Mouse (Mus musculus): ENCODE results near the gene Tmcc1. TPM values are rescaled to one million over a fixed set of nuclear protein-coding genes. Genes with fewer than 3 reads are reported as not detected.
"Not testable (repeated sequence)": the region's sequence is repeated elsewhere in the genome, so short reads cannot be mapped to it uniquely, and the experiment has no call there.

The Tmcc1 gene
- polyA plus RNA-seq, 1 experiment from 2014 or later, result 12.3 TPM

- Histone ChIP-seq H3K4me1 (ENCODE audit: control insufficient read depth, insufficient read depth, low read length) (no peaks in the 10 kb centered on the region), H3K4me3 (replicated peaks; ENCODE audit: low read length) (no peak overlapping the region), H3K27me3 (ENCODE audit: control insufficient read depth, insufficient read depth, low read length) (no peaks in the 10 kb centered on the region), H3K9me3 (replicated peaks; ENCODE audit: control insufficient read depth, low read length) (no peaks in the 10 kb centered on the region), H3K9ac (ENCODE audit: low read length) (no peak overlapping the region), H3K4me2 (ENCODE audit: low read depth, low read length) (no peak overlapping the region), H3K27ac (ENCODE audit: low read length) (no peak overlapping the region), H3K36me3 (ENCODE audit: control insufficient read depth, insufficient read depth, low read length) (no peaks in the 10 kb centered on the region)
- ATAC-seq (ENCODE audit: insufficient read depth, low FRiP score), result no peak
- WGBS, result 66% methylated on average over 8 of the region's 8 CpGs
Measured at GRCm38 (mm10) chr6:116133756-116134155, 59.5 kb downstream of the Tmcc1 start.

GRCm38 (mm10) chr6:116131771-116132170 is 61.5 kb downstream of the Tmcc1 start:
- Histone ChIP-seq H3K27ac (ENCODE audit: low read length) (no peak overlapping the region), H3K27me3 (ENCODE audit: control insufficient read depth, insufficient read depth, low read length) (no peaks in the 10 kb centered on the region), H3K4me1 (ENCODE audit: control insufficient read depth, insufficient read depth, low read length) (no peaks in the 10 kb centered on the region), H3K4me3 (replicated peaks; ENCODE audit: low read length) (no peak overlapping the region), H3K9ac (ENCODE audit: low read length) (no peak overlapping the region), H3K36me3 (ENCODE audit: control insufficient read depth, insufficient read depth, low read length) (no peaks in the 10 kb centered on the region), H3K9me3 (replicated peaks; ENCODE audit: control insufficient read depth, low read length) (no peaks in the 10 kb centered on the region), H3K4me2 (ENCODE audit: low read depth, low read length) (no peak overlapping the region)
- WGBS, result 82% methylated on average over 1 of the region's 1 CpGs
- no peak for ATAC-seq (ENCODE audit: insufficient read depth, low FRiP score)

GRCm38 (mm10) chr6:116128710-116129109 is 64.6 kb downstream of the Tmcc1 start:
- 4% methylated on average over 1 of the region's 1 CpGs for WGBS
- no peaks in the 10 kb centered on the region for H3K9me3 ChIP-seq (replicated peaks; ENCODE audit: control insufficient read depth, low read length)
- H3K9ac ChIP-seq (ENCODE audit: low read length), result no peak overlapping the region
- ATAC-seq (ENCODE audit: insufficient read depth, low FRiP score), result no peak
- H3K4me2 ChIP-seq (ENCODE audit: low read depth, low read length), result no peak overlapping the region
- H3K36me3 ChIP-seq (ENCODE audit: control insufficient read depth, insufficient read depth, low read length), result no peaks in the 10 kb centered on the region
- H3K27me3 ChIP-seq (ENCODE audit: control insufficient read depth, insufficient read depth, low read length), result no peaks in the 10 kb centered on the region
- H3K4me1 ChIP-seq (ENCODE audit: control insufficient read depth, insufficient read depth, low read length), result no peaks in the 10 kb centered on the region
- no peak overlapping the region for H3K4me3 ChIP-seq (replicated peaks; ENCODE audit: low read length)
- H3K27ac ChIP-seq (ENCODE audit: low read length), result no peak overlapping the region

- no peak for ATAC-seq (ENCODE audit: insufficient read depth, low FRiP score)
- Histone ChIP-seq H3K4me2 (ENCODE audit: low read depth, low read length) (no peak overlapping the region), H3K27me3 (ENCODE audit: control insufficient read depth, insufficient read depth, low read length) (no peaks in the 10 kb centered on the region), H3K4me1 (ENCODE audit: control insufficient read depth, insufficient read depth, low read length) (no peaks in the 10 kb centered on the region), H3K4me3 (replicated peaks; ENCODE audit: low read length) (no peak overlapping the region), H3K27ac (ENCODE audit: low read length) (no peak overlapping the region), H3K9me3 (replicated peaks; ENCODE audit: control insufficient read depth, low read length) (no peaks in the 10 kb centered on the region), H3K9ac (ENCODE audit: low read length) (no peak overlapping the region), H3K36me3 (ENCODE audit: control insufficient read depth, insufficient read depth, low read length) (no peaks in the 10 kb centered on the region)
Measured at GRCm38 (mm10) chr6:116127918-116128443, 65.3 kb downstream of the Tmcc1 start.

- H3K4me2 ChIP-seq (ENCODE audit: low read depth, low read length), result no peak overlapping the region
- ATAC-seq (ENCODE audit: insufficient read depth, low FRiP score), result no peak
- H3K4me3 ChIP-seq (replicated peaks; ENCODE audit: low read length), result no peak overlapping the region
- H3K27me3 ChIP-seq (ENCODE audit: control insufficient read depth, insufficient read depth, low read length), result no peaks in the 10 kb centered on the region
- no peaks in the 10 kb centered on the region for H3K4me1 ChIP-seq (ENCODE audit: control insufficient read depth, insufficient read depth, low read length)
- no peaks in the 10 kb centered on the region for H3K36me3 ChIP-seq (ENCODE audit: control insufficient read depth, insufficient read depth, low read length)
- H3K27ac ChIP-seq (ENCODE audit: low read length), result no peak overlapping the region
- H3K9me3 ChIP-seq (replicated peaks; ENCODE audit: control insufficient read depth, low read length), result no peaks in the 10 kb centered on the region
- H3K9ac ChIP-seq (ENCODE audit: low read length), result no peak overlapping the region
Measured at GRCm38 (mm10) chr6:116126577-116126976, 66.7 kb downstream of the Tmcc1 start.

GRCm38 (mm10) chr6:116122881-116123280 is 70.4 kb downstream of the Tmcc1 start:
- Histone ChIP-seq H3K27ac (ENCODE audit: low read length) (no peak overlapping the region), H3K4me1 (ENCODE audit: control insufficient read depth, insufficient read depth, low read length) (no peaks in the 10 kb centered on the region)
- ATAC-seq (ENCODE audit: insufficient read depth, low FRiP score), result no peak

GRCm38 (mm10) chr6:116119669-116120068 is 73.6 kb downstream of the Tmcc1 start:
- Histone ChIP-seq H3K9ac (ENCODE audit: low read length) (no peak overlapping the region), H3K4me2 (ENCODE audit: low read depth, low read length) (no peak overlapping the region), H3K9me3 (replicated peaks; ENCODE audit: control insufficient read depth, low read length) (no peaks in the 10 kb centered on the region), H3K27ac (ENCODE audit: low read length) (no peak overlapping the region), H3K4me3 (replicated peaks; ENCODE audit: low read length) (no peak overlapping the region), H3K27me3 (ENCODE audit: control insufficient read depth, insufficient read depth, low read length) (no peaks in the 10 kb centered on the region), H3K36me3 (ENCODE audit: control insufficient read depth, insufficient read depth, low read length) (no peaks in the 10 kb centered on the region), H3K4me1 (ENCODE audit: control insufficient read depth, insufficient read depth, low read length) (no peaks in the 10 kb centered on the region)
- WGBS, result 76% methylated on average over 4 of the region's 4 CpGs
- ATAC-seq (ENCODE audit: insufficient read depth, low FRiP score), result no peak

More at GRCm38 (mm10) chr6:116122881-116123280, 70.4 kb downstream of the Tmcc1 start:
- 77% methylated on average over 1 of the region's 1 CpGs for WGBS
- Histone ChIP-seq H3K4me3 (replicated peaks; ENCODE audit: low read length) (no peak overlapping the region), H3K36me3 (ENCODE audit: control insufficient read depth, insufficient read depth, low read length) (no peaks in the 10 kb centered on the region), H3K27me3 (ENCODE audit: control insufficient read depth, insufficient read depth, low read length) (no peaks in the 10 kb centered on the region), H3K4me2 (ENCODE audit: low read depth, low read length) (no peak overlapping the region), H3K9me3 (replicated peaks; ENCODE audit: control insufficient read depth, low read length) (no peaks in the 10 kb centered on the region), H3K9ac (ENCODE audit: low read length) (no peak overlapping the region)

- WGBS, result 94% methylated on average over 6 of the region's 6 CpGs
Measured at GRCm38 (mm10) chr6:116116634-116117033, 76.7 kb downstream of the Tmcc1 start.

GRCm38 (mm10) chr6:116110588-116110987 is 82.7 kb downstream of the Tmcc1 start:
- no peak overlapping the region for H3K9ac ChIP-seq (ENCODE audit: low read length)
- no peak overlapping the region for H3K4me3 ChIP-seq (replicated peaks; ENCODE audit: low read length)
- no peaks in the 10 kb centered on the region for H3K36me3 ChIP-seq (ENCODE audit: control insufficient read depth, insufficient read depth, low read length)
- no peaks in the 10 kb centered on the region for H3K9me3 ChIP-seq (replicated peaks; ENCODE audit: control insufficient read depth, low read length)
- H3K4me2 ChIP-seq (ENCODE audit: low read depth, low read length), result no peak overlapping the region
- peaks cover 6% of the 10 kb centered on the region; the same call in 1 of the 2 replicates for H3K4me1 ChIP-seq (ENCODE audit: control insufficient read depth, insufficient read depth, low read length)
- no peak for ATAC-seq (ENCODE audit: insufficient read depth, low FRiP score)
- no peaks in the 10 kb centered on the region for H3K27me3 ChIP-seq (ENCODE audit: control insufficient read depth, insufficient read depth, low read length)
- no peak overlapping the region for H3K27ac ChIP-seq (ENCODE audit: low read length)
- WGBS, result 60% methylated on average over 4 of the region's 4 CpGs

More at GRCm38 (mm10) chr6:116116634-116117033, 76.7 kb downstream of the Tmcc1 start:
- H3K9me3 ChIP-seq (replicated peaks; ENCODE audit: control insufficient read depth, low read length); H3K4me1 ChIP-seq (ENCODE audit: control insufficient read depth, insufficient read depth, low read length); H3K27me3 ChIP-seq (ENCODE audit: control insufficient read depth, insufficient read depth, low read length); ATAC-seq (ENCODE audit: insufficient read depth, low FRiP score); H3K27ac ChIP-seq (ENCODE audit: low read length); H3K9ac ChIP-seq (ENCODE audit: low read length); H3K4me2 ChIP-seq (ENCODE audit: low read depth, low read length); H3K4me3 ChIP-seq (replicated peaks; ENCODE audit: low read length); H3K36me3 ChIP-seq (ENCODE audit: control insufficient read depth, insufficient read depth, low read length): not testable (repeated sequence)
